Mouse (Mus musculus) ovary, postnatal 36 days (tissue): Measurements from ENCODE around the gene Vmn2r18.
A peak's percentile ranks its signal among the peaks of the same experiment; 100 is the strongest.

Source experiments
- DNase-seq: peaks from one replicate; pipeline ENCODE4 v3.0.0; 2022; ENCODE audit warnings: low spot score, mixed read lengths

Gene Vmn2r18

DNA sequence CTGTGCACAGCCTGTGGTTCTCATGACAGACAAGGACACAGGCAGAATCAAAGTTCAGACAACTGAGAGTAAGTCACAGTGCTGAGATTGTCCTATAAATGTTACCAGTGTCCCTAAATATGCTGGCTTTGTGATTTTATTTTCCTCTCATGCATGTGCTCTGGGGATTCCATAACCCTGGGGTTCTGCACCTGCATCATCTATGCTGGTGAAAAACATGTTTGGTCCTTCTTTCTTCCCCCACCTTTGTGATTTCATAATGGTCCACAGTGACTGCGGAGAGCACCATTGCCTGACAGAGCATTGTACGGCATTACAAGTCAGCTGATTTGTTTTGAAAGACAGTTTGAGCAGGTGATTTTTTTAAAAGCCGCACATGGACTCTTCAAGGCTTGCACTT is at the start of gene Vmn2r18:
Gene Vmn2r18 (minus strand): TSS at position 101 of the 400 bp plus-strand sequence.
- no peak for DNase-seq

GRCm38 (mm10) chr5:151651411-151651784 is 45.6 kb upstream of the Vmn2r18 start:
- DNase-seq = no peak

DNA sequence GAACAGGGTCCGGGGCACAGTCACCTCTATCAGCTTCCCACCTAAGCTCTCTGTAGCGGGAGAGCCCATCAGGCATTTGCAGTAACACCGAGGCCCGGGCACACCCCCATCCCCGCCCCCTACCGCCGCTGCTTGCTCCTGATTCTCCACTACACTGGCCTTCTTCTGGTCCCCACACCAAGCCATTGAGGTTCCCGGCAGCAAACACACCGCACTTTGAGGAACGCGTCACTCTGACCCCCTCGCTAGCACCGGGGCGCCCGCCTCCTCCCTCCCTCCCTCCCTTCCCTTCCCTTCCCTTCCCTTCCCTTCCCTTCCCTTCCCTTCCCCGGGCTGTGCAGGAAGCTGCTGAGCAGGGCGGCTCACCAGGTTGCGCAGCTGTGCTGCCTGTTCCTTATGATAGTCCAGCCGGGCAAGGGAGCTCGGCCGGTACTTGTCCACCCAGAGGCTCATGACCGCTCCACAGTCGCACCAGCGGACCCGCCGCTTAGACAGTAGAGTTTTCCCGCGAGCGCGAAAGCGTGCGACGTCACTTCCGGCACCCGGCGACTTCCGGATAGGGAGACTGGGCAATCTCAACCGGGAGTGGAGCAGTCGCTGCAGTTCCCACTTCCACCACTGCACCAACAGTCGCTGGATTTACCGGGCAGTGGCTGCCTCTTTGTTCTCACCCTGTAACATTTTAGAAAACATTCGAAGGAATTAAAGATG is 45.0 kb upstream of the Vmn2r18 start, which contains the start of gene Rfc3:
Gene Rfc3 (minus strand): TSS at position 543 of the 711 bp plus-strand sequence.
- peak; percentile 93 for DNase-seq

- DNase-seq = no peak
These were observed 39.0 kb upstream of the Vmn2r18 start for GRCm38 (mm10) chr5:151644845-151645244.

- no peak for DNase-seq
These were observed 37.0 kb upstream of the Vmn2r18 start for GRCm38 (mm10) chr5:151642867-151643266.

DNA sequence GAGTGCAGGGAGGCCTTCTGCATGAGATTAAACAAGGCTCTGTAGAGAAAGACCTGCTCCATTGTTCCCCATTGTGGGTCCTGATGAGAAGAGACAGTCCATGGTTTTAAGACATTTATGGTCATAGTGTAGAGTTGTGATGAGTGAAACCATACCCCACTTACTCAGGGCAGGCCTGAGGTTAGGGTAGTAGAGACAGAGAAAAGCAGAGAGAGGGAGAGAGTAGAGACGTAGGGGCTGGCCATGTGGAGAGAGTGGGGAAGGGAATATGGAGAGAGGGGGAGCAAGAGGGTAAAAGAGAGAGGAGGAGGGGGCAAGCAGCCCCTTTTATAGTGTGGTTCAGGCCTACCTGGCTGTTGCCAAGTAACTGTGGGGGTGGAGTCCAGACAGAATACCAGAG is 36.3 kb upstream of the Vmn2r18 start:
- no peak for DNase-seq

DNA sequence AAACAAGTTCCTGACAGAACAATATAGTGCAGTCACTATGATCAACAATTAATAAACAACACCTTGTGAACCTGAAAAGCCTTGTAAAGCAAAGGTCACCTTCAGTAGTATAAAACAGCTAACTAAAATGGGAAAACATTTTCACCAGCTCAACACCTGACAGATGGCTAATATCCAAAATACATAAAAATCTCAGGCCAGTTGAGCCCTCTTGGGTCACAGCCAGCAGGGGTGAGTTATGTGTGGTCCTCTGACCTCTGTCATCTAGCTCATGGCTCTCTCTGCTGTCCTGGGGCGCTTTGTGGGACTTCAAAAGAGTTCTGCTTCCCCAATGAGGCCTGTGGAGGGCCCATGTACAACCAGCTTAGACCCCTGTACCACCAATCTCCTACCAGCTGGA is 4.1 kb downstream of the Vmn2r18 start:
- no peak for DNase-seq
